Mouse (Mus musculus) adrenal gland, adult 2 months (tissue): Measurements from ENCODE around the gene Erlin1. TPM values are rescaled to one million over a fixed set of nuclear protein-coding genes. Genes with fewer than 3 reads are reported as not detected.

Experiments used
- DNase-seq: peaks from one replicate; pipeline ENCODE4 v3.0.0; 2021
- polyA plus RNA-seq: library from polyadenylated mRNA; depleted of rRNA; stranded (reverse); fragments of >200 nt; gene quantifications from 2 replicates; pipeline ENCODE4 v1.2.3, GENCODE M21; 2012
- total RNA-seq, 2 experiments: library from RNA; stranded (reverse); gene quantifications; 2 replicates each; pipeline ENCODE4 v1.2.3; 2021

Gene Erlin1
- total and polyA plus RNA-seq, 3 experiments = 2.0 to 25.2 (median 17.7) TPM

GRCm38 (mm10) chr19:44063773-44064172 lies 5.8 kb downstream of the Erlin1 start:
- DNase-seq = peak; percentile 20

GRCm38 (mm10) chr19:44060226-44060625 lies 9.4 kb downstream of the Erlin1 start:
- no peak for DNase-seq

GRCm38 (mm10) chr19:44055173-44055826 lies 14.3 kb downstream of the Erlin1 start:
- DNase-seq = no peak

GRCm38 (mm10) chr19:44050388-44050787 lies 19.2 kb downstream of the Erlin1 start:
- no peak for DNase-seq

- DNase-seq = no peak
Observed at GRCm38 (mm10) chr19:44049282-44049681, 20.3 kb downstream of the Erlin1 start.

GRCm38 (mm10) chr19:44045847-44046246 lies 23.7 kb downstream of the Erlin1 start:
- DNase-seq = no peak

GRCm38 (mm10) chr19:44042121-44042520 lies 27.5 kb downstream of the Erlin1 start:
- no peak for DNase-seq

- no peak for DNase-seq
Observed at GRCm38 (mm10) chr19:44033396-44033795, 36.2 kb downstream of the Erlin1 start.

GRCm38 (mm10) chr19:44032046-44032744 lies 37.4 kb downstream of the Erlin1 start:
- no peak for DNase-seq

GRCm38 (mm10) chr19:44030024-44030423 lies 39.6 kb downstream of the Erlin1 start:
- no peak for DNase-seq

GRCm38 (mm10) chr19:44028972-44029371 lies 40.6 kb downstream of the Erlin1 start, which contains the start of gene Cyp2c23:
Cyp2c23 (minus strand) TSS chr19:44029208.
- no peak for DNase-seq

GRCm38 (mm10) chr19:44026956-44027530 lies 42.5 kb downstream of the Erlin1 start:
- DNase-seq = no peak

GRCm38 (mm10) chr19:44024921-44025585 lies 44.5 kb downstream of the Erlin1 start:
- peak; percentile 65 for DNase-seq

- no peak for DNase-seq
Observed at GRCm38 (mm10) chr19:44023066-44023465, 46.5 kb downstream of the Erlin1 start.

GRCm38 (mm10) chr19:44021502-44021901 lies 48.1 kb downstream of the Erlin1 start:
- peak; percentile 81 for DNase-seq

- no peak for DNase-seq
Observed at GRCm38 (mm10) chr19:44019739-44020138, 49.8 kb downstream of the Erlin1 start.

- DNase-seq = no peak
Observed at GRCm38 (mm10) chr19:44013862-44014261, 55.7 kb downstream of the Erlin1 start.

GRCm38 (mm10) chr19:44008784-44009183 lies 60.8 kb downstream of the Erlin1 start:
- DNase-seq = no peak

- DNase-seq = no peak
Observed at GRCm38 (mm10) chr19:44007186-44007585, 62.4 kb downstream of the Erlin1 start.

GRCm38 (mm10) chr19:44005025-44005424 lies 64.6 kb downstream of the Erlin1 start:
- no peak for DNase-seq

- no peak for DNase-seq
Observed at GRCm38 (mm10) chr19:44004261-44004660, 65.3 kb downstream of the Erlin1 start.

GRCm38 (mm10) chr19:44000720-44001119 lies 68.9 kb downstream of the Erlin1 start:
- DNase-seq = no peak

GRCm38 (mm10) chr19:44000061-44000460 lies 69.5 kb downstream of the Erlin1 start:
- DNase-seq = no peak
